In genomic region chr19:41737657-41738428, GRCm38 (mm10) we compare ENCODE assay signal across 8 mouse cellular contexts. TPM values are rescaled to one million over a fixed set of nuclear protein-coding genes. Genes with fewer than 3 reads are reported as not detected.
DNase-seq lines count a peak whose midpoint lies in the region; ATAC-seq and TF ChIP-seq lines count a peak whose summit lies in the region.

No protein-coding gene starts in this region.

- no peak overlapping the region for H3K4me3 ChIP-seq in heart, embryonic 15.5 days
- H3K4me3 ChIP-seq in heart, adult 2 months: no peak overlapping the region
- no peak overlapping the region; the same call in 1 of the 2 replicates for H3K4me3 ChIP-seq in embryonic facial prominence, embryonic 11.5 days (ENCODE audit: low read depth, low read length)
- H3K4me3 ChIP-seq in hindbrain, embryonic 15.5 days: peak overlapping the region; percentile 25
- peak overlapping the region; percentile 47 for H3K4me3 ChIP-seq in liver, embryonic 12.5 days
- no peak overlapping the region for H3K4me3 ChIP-seq in thymus, adult 2 months (ENCODE audit: control insufficient read depth, insufficient read depth, low read length)

- peaks cover 12% of the 10 kb centered on the region for H3K4me1 ChIP-seq in heart, embryonic 15.5 days (replicated peaks)
- H3K4me1 ChIP-seq in heart, adult 2 months (ENCODE audit: control insufficient read depth, insufficient read depth, low read length): no peaks in the 10 kb centered on the region
- no peaks in the 10 kb centered on the region; the same call in none of the 2 replicates for H3K4me1 ChIP-seq in embryonic facial prominence, embryonic 11.5 days (ENCODE audit: control insufficient read depth, insufficient read depth, low read length)
- peaks cover 67% of the 10 kb centered on the region for H3K4me1 ChIP-seq in hindbrain, embryonic 15.5 days (replicated peaks)
- peaks cover 39% of the 10 kb centered on the region for H3K4me1 ChIP-seq in liver, embryonic 12.5 days
- no peaks in the 10 kb centered on the region for H3K4me1 ChIP-seq in thymus, adult 2 months (replicated peaks; ENCODE audit: control insufficient read depth, insufficient read depth, low read length)

- ATAC-seq in heart, embryonic 15.5 days (replicated peaks; ENCODE audit: insufficient number of reproducible peaks, insufficient read depth, low FRiP score, low read depth): no peak
- ATAC-seq in embryonic facial prominence, embryonic 11.5 days (replicated peaks; ENCODE audit: insufficient number of reproducible peaks, low FRiP score, low TSS enrichment, low read depth): 0 out of 2 replicates have a peak, but pooled peaks have one; percentile 50
- peak; percentile 68 for ATAC-seq in hindbrain, embryonic 15.5 days (ENCODE audit: low FRiP score, low read depth)
- ATAC-seq in liver, embryonic 12.5 days: peak; percentile 73

- H3K9me3 ChIP-seq in heart, embryonic 15.5 days (replicated peaks): no peaks in the 10 kb centered on the region
- H3K9me3 ChIP-seq in embryonic facial prominence, embryonic 11.5 days (replicated peaks; ENCODE audit: control insufficient read depth, low read length): no peaks in the 10 kb centered on the region
- H3K9me3 ChIP-seq in hindbrain, embryonic 15.5 days: no peaks in the 10 kb centered on the region
- no peaks in the 10 kb centered on the region for H3K9me3 ChIP-seq in liver, embryonic 12.5 days (replicated peaks)

- peaks cover 80% of the 10 kb centered on the region for H3K27me3 ChIP-seq in heart, embryonic 15.5 days
- H3K27me3 ChIP-seq in heart, adult 2 months (ENCODE audit: control insufficient read depth, insufficient read depth, low read length): peaks cover 3% of the 10 kb centered on the region; the same call in 1 of the 2 replicates
- H3K27me3 ChIP-seq in embryonic facial prominence, embryonic 11.5 days (ENCODE audit: control insufficient read depth, insufficient read depth, low read length): peaks cover 32% of the 10 kb centered on the region
- H3K27me3 ChIP-seq in hindbrain, embryonic 15.5 days: no peaks in the 10 kb centered on the region
- H3K27me3 ChIP-seq in liver, embryonic 12.5 days (replicated peaks): peaks cover 75% of the 10 kb centered on the region
- no peaks in the 10 kb centered on the region; the same call in 1 of the 2 replicates for H3K27me3 ChIP-seq in thymus, adult 2 months (ENCODE audit: control insufficient read depth, insufficient read depth, low read length)

- intact Hi-C loops in heart, adult 2 months (cut with DNase I): no loop called here

- peak overlapping the region; percentile 43 for H3K4me2 ChIP-seq in heart, embryonic 15.5 days
- H3K4me2 ChIP-seq in embryonic facial prominence, embryonic 11.5 days (ENCODE audit: low read depth, low read length): no peak overlapping the region
- H3K4me2 ChIP-seq in hindbrain, embryonic 15.5 days: peak overlapping the region; percentile 87
- H3K4me2 ChIP-seq in liver, embryonic 12.5 days: peak overlapping the region; percentile 80

- whole genome bisulfite sequencing in heart, embryonic 15.5 days: 3% methylated on average over 17 of the region's 18 CpGs
- 5% methylated on average over 18 of the region's 18 CpGs for WGBS in heart, adult 2 months
- 3% methylated on average over 18 of the region's 18 CpGs for WGBS in embryonic facial prominence, embryonic 11.5 days
- 2% methylated on average over 17 of the region's 18 CpGs for WGBS in hindbrain, embryonic 15.5 days
- WGBS in liver, embryonic 12.5 days (ENCODE audit: insufficient replicate concordance): 6% methylated on average over 18 of the region's 18 CpGs
- 13% methylated on average over 18 of the region's 18 CpGs for WGBS in thymus, adult 2 months

- no peaks in the 10 kb centered on the region for H3K79me2 ChIP-seq in heart, adult 2 months (replicated peaks; ENCODE audit: control insufficient read depth, insufficient read depth, low read length)

- H3K27ac ChIP-seq in heart, embryonic 15.5 days: no peak overlapping the region
- no peak overlapping the region for H3K27ac ChIP-seq in heart, adult 2 months
- H3K27ac ChIP-seq in embryonic facial prominence, embryonic 11.5 days (replicated peaks; ENCODE audit: low read depth, low read length): no peak overlapping the region
- H3K27ac ChIP-seq in hindbrain, embryonic 15.5 days (replicated peaks): peak overlapping the region; percentile 43; the same call in 1 of the 2 replicates
- peak overlapping the region; percentile 70 for H3K27ac ChIP-seq in liver, embryonic 12.5 days
- no peak overlapping the region for H3K27ac ChIP-seq in thymus, adult 2 months (ENCODE audit: control insufficient read depth, insufficient read depth, low read length)

- no peak for TF ChIP-seq POLR2A in heart, adult 2 months (IDR thresholded peaks at IDR 0.05; ENCODE audit: insufficient read depth, low read depth, low read length)
- TF ChIP-seq POLR2A in thymus, adult 2 months (IDR thresholded peaks at IDR 0.05; ENCODE audit: control insufficient read depth, extremely low read depth, insufficient read depth, low read length, poor library complexity): no peak

- no peak for DNase-seq in heart, adult 2 months
- no peak for DNase-seq in embryonic facial prominence, embryonic 11.5 days (ENCODE audit: low spot score)
- peak; percentile 54 for DNase-seq in right cerebral cortex, postnatal 14 days
- no peak for DNase-seq in thymus, adult 2 months
- no peak for DNase-seq in cerebellum, adult 9-10 months

- H3K9ac ChIP-seq in heart, embryonic 15.5 days: no peak overlapping the region
- no peak overlapping the region for H3K9ac ChIP-seq in heart, adult 2 months (ENCODE audit: low read depth, low read length)
- H3K9ac ChIP-seq in embryonic facial prominence, embryonic 11.5 days (replicated peaks; ENCODE audit: low read length): no peak overlapping the region; the same call in 1 of the 2 replicates
- 0 out of 2 replicates have a peak overlapping the region, but pooled peaks have one; percentile 11 for H3K9ac ChIP-seq in hindbrain, embryonic 15.5 days
- H3K9ac ChIP-seq in liver, embryonic 12.5 days: peak overlapping the region; percentile 50

- no peaks in the 10 kb centered on the region for H3K36me3 ChIP-seq in heart, embryonic 15.5 days
- H3K36me3 ChIP-seq in heart, adult 2 months (ENCODE audit: control insufficient read depth, insufficient read depth, low read length): no peaks in the 10 kb centered on the region
- H3K36me3 ChIP-seq in embryonic facial prominence, embryonic 11.5 days (replicated peaks; ENCODE audit: control insufficient read depth, insufficient read depth, low read depth, low read length): no peaks in the 10 kb centered on the region
- no peaks in the 10 kb centered on the region for H3K36me3 ChIP-seq in hindbrain, embryonic 15.5 days
- no peaks in the 10 kb centered on the region for H3K36me3 ChIP-seq in liver, embryonic 12.5 days
- no peaks in the 10 kb centered on the region for H3K36me3 ChIP-seq in thymus, adult 2 months (ENCODE audit: control insufficient read depth, insufficient read depth, low read length)

- no peak for TF ChIP-seq CTCF in heart, adult 2 months (IDR thresholded peaks at IDR 0.05)
- TF ChIP-seq CTCF in thymus, adult 2 months (IDR thresholded peaks at IDR 0.05; ENCODE audit: borderline replicate concordance, control insufficient read depth, extremely low read depth, insufficient read depth, low read length, poor library complexity): no peak

- no peak for TF ChIP-seq EP300 in heart, adult 2 months (IDR thresholded peaks at IDR 0.05; ENCODE audit: insufficient read depth, low read depth, low read length)

RNA-seq across cellular contexts. Expression of gene Slit1, which starts 5.6 kb away (rescaled TPM):
- 0.09 and 0.19 TPM in 2 replicates for polyA plus RNA-seq in heart, embryonic 15.5 days (2015; fragmentation: Nextera tagmentation; extraction: Ambion mirVana)
- under 1 TPM; 0.05 to 0.07 TPM for total RNA-seq in heart, adult 2 months (2021)
- 0.03 and 0.06 TPM in 2 replicates for polyA plus RNA-seq in heart, adult 2 months (2012; rRNA removed)
- 2.1 TPM in 2 replicates for polyA plus RNA-seq in embryonic facial prominence, embryonic 11.5 days (2014; fragmentation: Nextera tagmentation; extraction: Ambion mirVana)
- 23.5 and 25.7 TPM in 2 replicates for polyA plus RNA-seq in hindbrain, embryonic 15.5 days (2015; fragmentation: Nextera tagmentation; extraction: Ambion mirVana)
- 0.07 and 0.10 TPM in 2 replicates for polyA plus RNA-seq in liver, embryonic 12.5 days (2016; fragmentation: Nextera tagmentation; extraction: Ambion mirVana)
- 0.94 and 1.0 TPM in 2 replicates for polyA plus RNA-seq in thymus, adult 2 months (2012; rRNA removed)

Comparison
In these comparisons a context has a peak if more than half of its experiments do, and no peak if none do; other contexts are left out.
1. H3K27ac ChIP-seq: peak in hindbrain, embryonic 15.5 days (single experiment) and liver, embryonic 12.5 days (single experiment); none in heart, embryonic 15.5 days (single experiment), heart, adult 2 months (single experiment), embryonic facial prominence, embryonic 11.5 days (single experiment) and thymus, adult 2 months (single experiment).
2. H3K4me3 ChIP-seq: peak in hindbrain, embryonic 15.5 days (single experiment) and liver, embryonic 12.5 days (single experiment); none in heart, embryonic 15.5 days (single experiment), heart, adult 2 months (single experiment), embryonic facial prominence, embryonic 11.5 days (single experiment) and thymus, adult 2 months (single experiment).
3. H3K9ac ChIP-seq: peak in hindbrain, embryonic 15.5 days (single experiment) and liver, embryonic 12.5 days (single experiment); none in heart, embryonic 15.5 days (single experiment), heart, adult 2 months (single experiment) and embryonic facial prominence, embryonic 11.5 days (single experiment).